Mouse (Mus musculus): ENCODE measurements at regions not wholly inside any gene's neighbourhood (a gene's known extent, or its start where the extent isn't known, plus 50 kb on each side); places are given as distances from the start of the nearest gene placed in this dataset.

DNA sequence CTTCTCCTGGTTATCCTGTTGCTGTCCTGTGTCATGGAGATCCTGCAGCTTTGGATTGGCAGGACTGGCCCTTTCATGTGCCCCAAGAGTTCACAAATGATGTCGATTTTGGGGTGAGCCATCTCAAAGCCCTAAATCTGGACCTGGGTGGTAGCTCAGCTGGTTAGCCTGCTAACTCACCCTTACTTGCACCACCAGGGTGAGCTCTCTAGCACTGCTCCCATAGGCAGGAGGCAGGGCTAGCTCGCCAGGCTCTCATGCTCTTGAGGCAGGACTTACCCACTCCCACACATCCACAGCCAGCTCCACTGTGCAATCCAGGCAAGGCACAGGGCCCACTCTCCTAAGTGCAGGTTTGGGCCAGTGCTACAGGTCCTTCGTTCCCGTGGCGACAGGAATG lies 605.5 kb upstream of the Nrp1 start:
- no peak for DNase-seq
- intact Hi-C loops (cut with DNase I): no loop called here

DNA sequence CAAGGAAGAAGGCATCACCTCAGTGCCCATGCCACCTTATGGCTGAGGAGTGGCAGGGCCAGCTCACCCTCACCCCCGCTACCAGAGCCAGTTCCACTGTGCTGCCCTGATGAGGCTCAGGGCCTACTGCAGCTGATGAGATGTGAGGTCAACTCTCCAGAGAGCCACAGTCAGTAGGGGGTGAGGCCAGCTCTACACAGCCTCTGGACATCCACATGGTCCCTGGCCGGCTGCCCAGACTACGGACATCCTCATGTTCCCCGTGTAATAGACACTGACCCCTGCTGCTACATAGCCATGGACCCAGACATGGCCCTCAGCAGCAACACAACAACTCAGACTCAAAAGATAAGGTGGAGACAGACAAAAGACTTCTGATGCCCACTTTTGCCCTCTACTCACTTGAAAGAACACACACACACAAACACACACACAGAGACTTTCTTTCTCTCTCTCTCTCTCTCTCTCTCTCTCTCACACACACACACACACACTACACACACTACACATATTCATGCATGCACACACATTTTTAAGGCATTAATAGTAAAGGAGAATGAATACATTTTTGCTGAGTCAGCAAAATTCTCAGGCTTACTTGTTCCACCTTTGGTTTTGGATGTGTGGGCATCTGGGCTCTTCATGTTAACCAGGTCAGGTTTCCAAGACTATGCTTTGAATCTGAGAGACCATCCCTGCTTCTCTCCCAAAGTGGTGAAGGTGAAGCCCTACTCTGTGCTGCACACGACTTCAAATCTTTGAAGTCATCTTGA lies 604.4 kb upstream of the Nrp1 start:
- DNase-seq: peak; percentile 56 to 60
- intact Hi-C loops (cut with DNase I): no loop called here

DNA sequence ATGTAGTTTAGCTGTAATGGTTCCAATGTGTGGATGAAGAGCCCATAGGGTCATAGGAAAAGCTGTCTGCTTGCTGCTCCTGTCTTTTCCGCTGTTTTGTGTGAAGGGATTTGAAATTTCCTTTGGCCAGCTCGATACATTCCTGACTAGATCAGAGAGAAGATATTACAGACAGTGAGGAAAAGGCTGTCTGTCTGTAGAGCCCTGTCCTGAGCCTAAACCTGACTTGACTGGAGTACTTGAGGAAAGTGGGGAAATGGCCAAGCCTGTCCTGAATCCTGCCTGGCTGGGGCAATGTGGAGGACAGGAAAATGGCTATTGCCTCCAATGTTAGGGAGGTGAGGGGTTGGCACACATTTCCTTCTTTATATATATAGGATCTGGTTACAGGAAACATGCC lies 601.0 kb upstream of the Nrp1 start:
- intact Hi-C loops (cut with DNase I): no loop called here
- no peak for DNase-seq

DNA sequence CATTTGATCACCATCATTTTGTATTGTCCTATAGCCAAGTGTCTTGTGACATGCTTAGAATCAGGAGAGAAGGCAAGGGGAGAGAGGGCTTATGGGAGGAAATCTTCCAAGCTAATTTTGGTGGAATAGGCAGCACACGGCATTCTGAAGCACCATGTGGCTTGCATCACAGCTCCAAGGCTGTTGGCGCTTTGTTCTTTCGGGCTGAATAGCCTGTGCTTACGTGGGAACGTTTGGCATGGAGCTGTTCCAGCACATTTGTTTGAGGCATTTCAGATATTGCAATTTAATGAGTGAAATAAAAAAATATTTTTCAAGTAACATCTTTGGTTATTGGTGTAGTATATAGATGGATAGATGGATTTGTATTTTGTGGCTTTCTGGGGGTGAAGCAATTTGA lies 598.5 kb upstream of the Nrp1 start:
- no peak for DNase-seq
- intact Hi-C loops (cut with DNase I): no loop called here

DNA sequence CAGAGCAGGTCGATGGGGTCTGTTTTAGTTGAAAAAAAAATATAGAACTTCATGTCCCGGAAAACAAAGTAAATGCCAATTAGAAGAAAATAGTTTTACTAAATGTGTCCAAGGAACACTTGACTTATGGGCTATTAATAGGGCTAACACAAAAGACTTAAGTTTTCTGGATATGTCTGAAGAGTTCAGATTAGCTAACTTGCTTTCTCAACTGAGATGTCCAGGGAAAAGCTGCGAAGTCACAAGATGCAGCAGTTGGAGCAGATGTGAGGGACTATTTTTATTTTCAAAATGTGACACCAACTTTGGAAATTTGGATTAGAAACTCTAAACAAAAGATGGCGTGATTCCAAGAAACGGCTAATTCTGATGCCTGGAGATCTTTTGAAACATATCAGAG lies 593.2 kb upstream of the Nrp1 start:
- intact Hi-C loops (cut with DNase I): no loop called here
- DNase-seq: no peak

DNA sequence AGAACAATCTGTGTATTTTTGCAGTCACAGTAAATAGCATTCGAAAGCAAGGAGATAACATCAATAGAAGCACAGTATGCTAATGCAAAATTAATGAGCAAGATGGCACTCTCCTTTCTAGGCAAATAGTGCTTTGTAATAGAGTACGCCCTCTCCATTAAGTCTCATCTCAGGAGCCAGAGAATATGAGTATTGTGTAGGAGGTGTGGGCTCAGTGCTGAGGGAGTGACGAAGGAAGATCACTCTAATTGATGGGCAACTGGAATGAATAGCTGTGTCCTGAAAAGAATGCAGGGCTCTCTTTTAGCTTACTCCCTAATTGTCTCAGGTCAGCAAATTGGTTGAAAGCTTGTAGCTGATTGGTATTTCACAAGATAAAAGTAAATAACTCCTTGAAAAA lies 590.1 kb upstream of the Nrp1 start:
- intact Hi-C loops (cut with DNase I): no loop called here
- no peak for DNase-seq

DNA sequence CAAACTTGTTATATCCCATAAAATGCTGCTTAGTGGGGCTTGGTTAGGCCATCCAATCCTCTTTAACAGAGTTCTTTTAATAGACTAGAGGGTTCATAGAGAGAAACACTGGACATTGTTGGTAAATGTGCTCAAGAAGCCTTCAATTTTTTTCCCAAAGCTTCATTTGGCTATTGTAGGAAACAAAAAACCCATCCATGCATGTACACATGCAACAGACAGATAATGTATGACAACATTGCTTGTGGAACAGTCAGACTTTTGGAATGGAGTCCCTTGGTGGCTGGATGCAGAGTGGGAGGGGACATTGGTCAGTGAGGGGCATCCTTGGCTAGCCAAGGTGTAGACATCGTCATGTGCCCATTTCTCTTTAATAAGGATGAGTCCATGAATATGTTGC lies 588.8 kb upstream of the Nrp1 start:
- DNase-seq: no peak
- intact Hi-C loops (cut with DNase I): no loop called here

DNA sequence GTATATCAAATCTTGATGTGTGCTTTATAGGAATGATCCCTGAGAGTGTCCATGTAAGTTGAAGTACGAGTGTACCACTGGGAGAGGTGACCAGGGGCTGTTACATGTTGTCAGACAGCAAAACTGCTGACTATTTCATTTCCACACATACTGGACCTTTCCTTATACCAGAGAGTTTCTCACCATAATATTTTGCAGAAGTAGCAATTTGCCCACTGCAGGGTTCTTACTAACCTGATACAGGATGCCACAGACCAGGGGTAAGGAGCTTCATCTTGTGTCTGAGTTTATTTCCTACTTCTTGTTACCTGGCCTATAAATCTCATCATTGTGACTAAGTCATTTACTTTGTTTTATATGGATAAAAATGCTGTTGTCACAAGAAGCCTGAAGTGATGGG lies 586.6 kb upstream of the Nrp1 start:
- no peak for DNase-seq
- intact Hi-C loops (cut with DNase I): no loop called here

DNA sequence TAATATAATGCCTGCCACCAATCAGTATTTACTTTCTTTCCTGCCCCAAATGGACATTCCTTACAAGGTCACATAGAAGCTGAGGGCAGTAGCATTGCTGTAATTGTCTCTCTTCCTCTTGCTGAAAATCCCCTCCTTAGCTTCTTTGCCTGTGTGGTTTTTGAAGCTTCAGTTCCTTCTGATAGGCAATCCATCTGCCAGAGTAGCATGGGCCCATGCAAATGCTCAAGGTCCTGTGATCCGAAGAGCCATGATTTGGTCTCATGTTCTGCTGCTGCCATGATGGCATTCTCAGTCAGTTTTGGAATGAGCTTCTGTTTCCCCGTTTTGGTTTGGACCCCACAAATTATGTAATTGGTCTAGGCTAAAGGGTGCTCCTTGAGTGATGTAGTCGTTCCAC lies 586.0 kb upstream of the Nrp1 start:
- intact Hi-C loops (cut with DNase I): no loop called here
- DNase-seq: no peak

DNA sequence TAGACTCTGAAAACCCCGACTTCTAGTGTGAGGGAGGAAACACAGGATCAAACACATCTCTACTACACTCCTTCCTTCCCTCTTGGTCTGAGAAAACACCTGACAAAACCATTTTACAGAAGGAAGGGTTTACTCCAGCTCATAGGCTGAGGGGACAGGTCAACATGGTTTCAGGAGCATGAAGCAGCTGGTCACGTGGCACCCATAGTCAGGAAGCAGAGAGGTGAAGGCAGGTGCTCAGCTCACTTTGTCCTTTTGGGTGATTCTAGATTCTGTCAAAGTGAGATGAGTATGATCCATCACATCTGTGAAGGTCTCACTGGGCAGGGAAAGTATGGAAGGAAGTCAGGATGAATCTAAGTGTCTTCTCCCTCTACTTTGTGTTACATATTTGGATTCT lies 585.5 kb upstream of the Nrp1 start:
- intact Hi-C loops (cut with DNase I): no loop called here

DNA sequence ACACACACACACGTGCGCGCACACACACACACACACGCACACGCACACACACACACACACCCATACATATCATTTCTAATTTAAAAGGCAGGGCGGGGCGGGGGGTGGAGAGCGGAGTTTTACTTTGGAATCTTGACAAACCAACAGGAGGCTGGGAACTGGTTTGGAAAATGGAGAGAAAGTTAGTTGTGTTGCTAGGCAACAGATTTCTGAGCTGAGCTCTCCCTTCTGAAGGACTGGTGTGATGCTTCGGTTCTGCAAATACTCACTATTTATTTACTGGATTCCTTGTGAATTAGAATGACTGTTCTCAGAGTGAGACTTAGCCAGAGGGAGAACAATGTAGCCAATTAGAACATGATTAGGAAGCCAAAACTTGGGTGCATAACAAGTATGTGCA lies 583.8 kb upstream of the Nrp1 start:
- intact Hi-C loops (cut with DNase I): no loop called here
- no peak for DNase-seq

More for the DNA sequence above, 585.5 kb upstream of the Nrp1 start:
- no peak for DNase-seq

DNA sequence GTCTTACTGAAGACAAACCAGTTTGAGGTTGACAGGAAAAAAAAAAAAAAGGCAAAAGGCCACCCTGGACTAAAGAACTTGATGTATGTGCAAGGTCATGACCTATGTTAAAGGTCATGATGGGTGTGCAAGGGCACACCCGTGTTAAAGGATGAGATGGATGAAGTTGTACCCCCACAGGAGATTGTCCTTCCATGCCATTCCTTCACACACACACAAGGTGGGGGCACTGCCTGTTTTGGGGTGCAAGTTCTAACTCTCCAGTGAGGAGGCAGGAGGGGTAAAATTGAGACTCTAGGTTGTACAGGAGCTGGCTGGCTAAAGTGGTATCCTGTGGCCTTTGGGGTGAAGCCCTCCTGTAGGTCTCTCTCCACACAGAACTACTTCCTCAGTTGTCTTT lies 583.2 kb upstream of the Nrp1 start:
- DNase-seq: no peak
- intact Hi-C loops (cut with DNase I): no loop called here

DNA sequence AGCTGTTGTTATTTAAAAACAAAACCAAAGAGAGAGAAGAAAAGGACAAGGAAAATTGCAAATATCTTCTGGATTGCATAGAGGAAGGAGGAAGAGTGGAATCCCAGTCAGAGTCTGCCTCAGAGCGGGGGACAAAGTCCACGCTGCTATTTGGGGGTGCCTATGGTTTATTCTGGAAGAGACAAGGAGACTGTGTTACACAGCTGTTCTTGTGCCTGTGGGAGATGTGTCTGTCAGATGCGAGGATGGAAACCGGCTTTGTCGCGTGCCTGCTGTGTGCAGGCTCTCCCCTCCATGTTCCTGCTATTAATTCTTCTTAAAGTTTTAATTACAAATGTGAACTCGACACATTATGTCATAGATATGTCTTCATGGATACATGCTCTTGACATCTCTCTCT lies 582.7 kb upstream of the Nrp1 start:
- DNase-seq: peak; percentile 8 to 25
- intact Hi-C loops (cut with DNase I): no loop called here

DNA sequence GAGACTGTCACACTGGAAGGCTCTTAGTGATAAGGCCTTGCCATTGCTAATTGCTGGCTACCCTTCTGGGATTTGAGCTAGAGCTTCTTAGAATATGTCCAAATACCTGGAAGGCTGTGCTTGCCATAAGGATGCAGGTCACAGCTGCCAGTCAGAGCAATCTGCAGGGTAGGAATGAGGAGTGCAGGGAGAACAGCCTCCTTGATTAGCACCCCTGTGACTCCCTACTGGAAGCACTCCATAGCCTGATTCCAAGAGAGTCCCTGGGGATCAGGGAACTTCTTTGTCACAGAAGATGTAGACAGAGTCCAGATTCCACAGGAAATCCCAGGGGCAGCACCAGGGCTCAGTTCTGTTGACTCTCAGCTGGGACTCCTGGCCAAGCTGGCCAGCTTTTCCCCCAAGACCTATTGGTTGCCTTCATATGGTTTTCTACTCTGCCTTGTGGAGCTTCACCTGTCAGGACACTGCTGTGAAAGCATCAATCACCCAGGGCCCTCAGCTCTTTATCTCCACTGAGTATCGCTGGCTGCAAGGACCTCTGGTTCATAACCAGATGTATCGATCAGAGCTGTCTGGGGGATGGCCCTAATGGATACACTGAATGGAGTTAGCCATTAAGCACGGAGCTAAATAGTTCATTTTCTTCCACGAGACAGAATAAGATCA lies 579.9 kb upstream of the Nrp1 start:
- intact Hi-C loops (cut with DNase I): no loop called here
- DNase-seq: no peak

DNA sequence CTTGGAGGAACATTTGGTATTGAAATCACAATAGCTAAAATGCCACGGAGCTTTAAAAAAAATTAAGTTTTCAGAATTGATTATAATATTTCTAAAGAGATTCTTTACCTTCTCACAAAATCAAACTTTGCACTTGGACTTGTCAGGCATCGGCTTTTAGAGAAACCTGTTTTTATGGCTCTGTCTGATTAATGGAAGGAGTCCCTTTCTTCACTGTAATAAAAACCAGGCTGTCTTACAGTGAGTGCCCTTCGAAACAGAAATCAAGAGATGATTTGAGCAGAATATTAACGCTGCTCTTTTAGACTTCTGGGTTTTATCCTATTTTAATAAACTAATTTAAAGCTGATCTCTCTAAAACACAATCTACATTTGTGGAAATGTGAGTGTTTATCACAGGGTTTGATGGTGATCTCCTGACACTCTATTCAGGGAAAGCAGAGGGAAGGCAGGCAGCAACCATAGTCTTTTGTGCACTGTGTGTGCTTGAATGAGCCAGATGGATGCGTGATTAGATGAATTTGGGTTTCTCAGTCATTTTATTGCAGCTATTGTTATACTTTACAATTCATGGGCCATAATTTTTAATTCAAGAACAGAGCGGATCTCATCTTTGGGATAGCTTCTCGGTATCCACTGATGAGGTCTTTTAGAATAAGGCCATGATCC lies 579.2 kb upstream of the Nrp1 start:
- intact Hi-C loops (cut with DNase I): no loop called here
- no peak for DNase-seq

DNA sequence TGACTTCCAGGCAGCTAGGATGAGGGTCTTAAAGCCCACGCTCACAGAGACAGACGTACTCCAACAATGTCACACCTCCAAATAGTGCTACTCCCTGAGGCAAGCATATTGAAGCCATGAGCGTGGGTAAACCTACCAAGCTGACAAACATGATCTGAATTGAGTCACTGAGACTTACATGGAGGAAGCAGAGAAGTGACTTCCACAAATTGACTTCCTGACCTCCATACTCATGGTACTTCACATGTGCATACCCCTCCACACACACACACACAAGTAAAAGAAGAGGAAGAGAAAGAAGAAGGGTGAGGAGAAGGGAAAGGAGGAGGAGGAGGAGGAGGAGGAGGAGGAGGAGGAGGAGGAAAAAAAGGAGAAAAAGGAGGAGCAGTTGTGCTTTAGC lies 577.8 kb upstream of the Nrp1 start:
- DNase-seq: no peak
- intact Hi-C loops (cut with DNase I): no loop called here

DNA sequence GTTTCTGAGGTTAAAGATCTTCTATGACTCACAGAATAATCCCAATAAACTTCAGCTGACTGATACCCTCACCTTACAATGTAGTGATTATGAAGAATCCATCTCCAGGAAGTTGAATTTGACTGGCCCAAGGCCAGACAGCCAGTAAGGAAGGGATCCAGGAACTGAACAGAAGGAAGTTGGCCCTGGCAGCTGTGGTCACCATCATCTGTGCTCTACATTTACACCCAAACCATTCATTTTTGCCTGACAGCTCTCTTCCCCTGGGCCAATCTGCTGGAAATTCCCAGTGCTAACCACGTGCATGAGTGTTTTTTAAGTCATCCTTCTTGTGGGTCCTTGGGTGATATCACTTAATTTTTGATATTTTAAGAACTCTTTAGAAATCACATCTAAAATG lies 577.4 kb upstream of the Nrp1 start:
- intact Hi-C loops (cut with DNase I): no loop called here
- no peak for DNase-seq

DNA sequence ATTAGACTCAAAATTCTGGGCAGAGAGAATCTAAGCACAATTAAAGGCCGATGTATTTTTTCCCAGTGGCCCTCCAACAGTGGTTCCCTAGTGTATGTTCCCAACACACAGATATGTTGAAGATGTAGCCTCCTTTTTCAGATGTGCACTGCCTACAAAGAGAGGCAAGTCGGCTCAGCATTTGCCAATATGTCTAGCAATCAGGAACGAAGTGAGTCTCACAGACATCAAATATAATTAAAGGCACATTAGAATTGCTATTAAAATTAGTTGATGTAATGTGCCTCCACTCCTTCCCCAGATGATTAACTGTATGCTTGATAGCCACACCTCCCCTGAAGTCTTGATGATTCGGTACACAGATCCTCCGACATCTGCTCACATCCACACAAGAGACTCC lies 565.8 kb upstream of the Nrp1 start:
- DNase-seq: no peak
- intact Hi-C loops (cut with DNase I): no loop called here

DNA sequence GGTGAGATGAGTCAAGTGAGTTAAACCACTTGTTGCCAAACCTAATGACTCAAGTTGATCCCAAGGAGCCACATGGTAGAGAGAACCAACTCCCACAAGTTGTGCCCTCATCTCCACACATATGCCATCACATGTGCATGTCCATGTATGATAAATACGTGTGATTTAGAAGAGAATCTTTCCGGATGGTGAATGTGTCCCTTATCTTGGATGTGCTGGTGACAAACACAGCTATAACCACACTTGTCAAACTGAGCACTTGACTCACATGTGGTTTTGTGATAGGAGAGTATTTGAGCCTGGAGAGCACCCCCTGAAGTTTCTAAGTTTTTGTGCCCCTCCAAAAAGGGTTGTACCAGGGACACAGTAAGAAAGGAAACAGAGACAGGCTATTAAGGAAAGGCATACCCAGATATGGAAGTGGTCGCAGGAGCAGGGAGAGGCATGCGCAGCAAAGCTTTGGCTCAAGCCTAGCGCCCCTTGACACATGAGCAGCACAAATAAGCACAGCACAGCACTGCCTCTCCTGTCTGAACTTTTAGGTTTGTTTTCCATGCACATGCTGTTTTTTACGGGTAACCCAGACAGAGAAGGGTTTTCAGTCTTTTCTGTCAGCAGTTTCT lies 558.4 kb upstream of the Nrp1 start:
- intact Hi-C loops (cut with DNase I): no loop called here
- DNase-seq: no peak

DNA sequence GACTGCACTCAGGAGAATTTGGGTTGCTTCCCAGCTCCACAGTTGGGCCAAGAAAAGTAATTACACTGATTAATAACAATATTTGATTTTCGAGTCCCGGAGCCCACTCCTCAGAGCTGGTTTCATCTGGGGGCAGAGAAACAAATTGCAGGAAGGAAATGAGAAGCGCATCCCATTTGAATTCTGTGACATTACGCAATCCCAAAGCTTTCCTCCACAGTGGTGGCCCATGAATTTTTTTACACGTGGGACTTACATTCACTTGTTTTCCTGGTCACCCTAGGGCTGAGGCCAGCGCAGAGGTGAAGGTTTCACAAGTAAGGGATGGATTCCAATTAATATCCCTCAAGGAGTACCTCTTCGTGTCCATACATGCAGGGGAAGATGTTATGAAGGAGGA lies 556.3 kb upstream of the Nrp1 start:
- intact Hi-C loops (cut with DNase I): no loop called here
- no peak for DNase-seq

DNA sequence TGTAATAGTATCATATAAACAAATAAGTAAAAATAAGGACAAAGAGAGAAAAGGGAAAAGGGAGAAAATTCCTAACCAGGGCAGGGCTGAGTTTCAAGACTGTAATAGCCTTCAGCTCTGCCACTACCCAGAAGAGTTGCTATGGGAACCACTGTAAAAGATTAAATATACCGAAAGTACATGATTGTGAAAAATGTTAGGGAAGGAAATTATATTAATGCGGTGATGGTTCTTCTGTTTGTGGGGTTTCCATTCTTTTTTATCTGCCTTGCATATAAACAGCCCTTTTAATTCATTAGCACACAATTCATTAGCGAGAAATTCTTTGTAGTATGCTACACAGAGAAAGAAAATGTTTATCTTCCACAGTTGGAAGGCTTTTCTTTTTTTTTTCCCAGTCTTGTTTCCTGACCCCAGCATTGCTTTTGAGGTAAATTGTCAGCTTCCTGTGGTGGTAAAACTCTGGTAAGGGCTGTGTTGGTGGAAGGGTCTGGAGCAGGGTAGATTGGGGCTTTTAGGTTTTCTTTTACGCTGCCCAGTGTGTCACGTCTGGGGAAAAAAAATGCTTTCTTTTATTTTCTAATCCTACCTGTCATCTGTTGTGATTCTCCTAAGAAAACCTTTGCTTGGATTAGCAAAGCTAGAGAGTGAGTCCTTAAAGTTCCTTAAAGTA lies 555.6 kb upstream of the Nrp1 start:
- no peak for DNase-seq
- intact Hi-C loops (cut with DNase I): no loop called here

All from heart, postnatal 14 days (tissue).